Mouse (Mus musculus) spleen, embryonic (tissue): ENCODE data around the gene Slc1a7.

Experiments used
- CTCF ChIA-PET: fragments of 350-600 bp; sonication (Branson Sonifier 250); formaldehyde crosslinking; loops from one replicate; lab custom pipeline; 2022; lab: Charles Lee

The Slc1a7 gene

DNA sequence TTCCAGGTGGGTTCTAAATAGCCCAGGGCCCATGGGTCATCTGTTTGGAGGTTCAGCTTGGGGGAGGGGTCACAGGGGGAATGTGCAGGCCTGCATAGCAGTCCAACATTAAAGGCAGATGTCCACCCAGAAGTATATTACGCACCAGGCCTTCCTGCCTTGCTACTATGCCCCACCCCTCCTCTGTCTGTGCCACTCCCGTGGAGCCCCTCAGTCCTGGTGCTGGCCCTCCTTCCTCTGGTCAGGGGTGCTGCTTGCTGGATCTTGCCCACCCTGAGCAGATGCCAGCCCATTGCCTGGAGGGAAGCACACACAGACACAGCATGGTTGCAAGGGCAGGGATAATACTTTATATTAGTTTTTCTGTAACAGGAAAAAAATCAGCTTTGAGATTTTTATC is 46.3 kb downstream of the Slc1a7 start:
- CTCF ChIA-PET: interaction anchor here (0.6 kb wide), 1 partner anchor 65 kb away, joined by 5 read pairs; no protein-coding TSS in a partner anchor

DNA sequence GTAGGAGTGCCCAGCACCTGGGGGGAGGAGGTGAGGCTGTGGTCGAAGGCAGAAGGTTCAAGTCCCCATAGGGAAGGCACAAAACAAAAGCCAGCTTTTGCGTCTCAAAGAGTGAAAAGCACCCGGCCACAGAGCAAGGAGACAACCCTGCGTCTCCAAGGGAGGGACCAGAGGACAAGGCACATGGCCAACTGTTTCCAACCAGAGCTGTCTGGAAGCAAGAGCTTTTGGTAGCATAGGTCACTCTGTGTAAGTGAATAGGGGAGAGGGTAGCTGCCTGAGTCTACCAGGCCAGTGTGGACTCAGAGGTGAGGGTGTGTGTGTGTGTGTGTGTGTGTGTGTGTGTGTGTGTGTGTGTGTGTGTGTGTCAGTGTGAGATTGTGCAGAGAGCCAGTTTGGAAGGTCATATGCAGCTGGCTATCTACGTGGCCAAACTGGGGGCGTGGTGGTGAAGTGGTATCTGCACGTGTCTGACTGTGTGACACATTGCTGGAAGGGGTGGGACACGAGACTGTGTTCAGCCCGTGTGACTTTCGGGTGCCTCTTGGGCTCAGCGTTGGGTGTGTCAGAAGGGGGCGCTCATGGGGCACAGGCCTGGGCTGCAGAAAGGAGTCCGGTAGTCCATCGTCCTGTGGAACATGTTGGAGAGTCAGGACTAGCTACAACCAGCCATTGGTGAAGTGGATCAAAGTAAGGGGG is 47.1 kb downstream of the Slc1a7 start:
- CTCF ChIA-PET: no interaction called here

DNA sequence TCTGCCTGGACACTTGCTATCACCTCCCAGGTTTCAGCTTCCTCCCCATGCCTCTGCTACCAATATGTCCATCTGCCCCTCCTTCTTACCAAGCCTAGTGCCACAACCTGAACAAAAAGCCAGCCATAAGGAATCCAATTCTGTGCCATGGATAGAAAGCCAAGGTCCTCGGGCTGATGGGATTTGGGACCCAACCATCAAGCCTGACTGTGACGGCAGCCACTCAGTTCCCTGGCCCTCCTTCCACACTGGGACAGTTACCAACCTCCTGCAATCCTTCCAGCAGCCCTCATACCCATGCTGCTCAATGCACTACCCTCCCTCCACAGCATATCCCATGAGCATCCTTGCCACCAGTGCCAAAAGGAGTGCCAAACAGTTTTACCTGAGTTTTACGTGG is 48.2 kb downstream of the Slc1a7 start:
- CTCF ChIA-PET: no interaction called here

DNA sequence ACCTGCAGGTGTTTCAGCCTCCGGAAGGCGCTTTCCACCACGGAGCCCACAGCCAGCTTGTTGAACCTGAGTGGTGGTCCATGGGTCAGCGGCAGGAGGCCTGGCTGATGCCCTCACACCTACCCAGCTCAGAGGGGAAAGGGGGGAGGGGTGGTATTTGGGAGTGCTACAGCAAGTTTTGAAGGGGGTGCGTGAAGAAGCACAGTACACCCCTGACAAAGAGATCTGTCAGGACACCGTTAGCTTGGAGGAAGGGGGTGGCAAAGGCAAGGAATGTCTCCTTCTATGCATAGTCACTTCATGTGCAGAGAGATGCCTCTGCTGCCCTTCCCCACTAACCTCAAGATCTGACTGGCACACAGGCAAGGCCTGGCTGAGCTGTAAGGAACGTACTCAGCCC is 49.7 kb downstream of the Slc1a7 start:
- CTCF ChIA-PET: no interaction called here

DNA sequence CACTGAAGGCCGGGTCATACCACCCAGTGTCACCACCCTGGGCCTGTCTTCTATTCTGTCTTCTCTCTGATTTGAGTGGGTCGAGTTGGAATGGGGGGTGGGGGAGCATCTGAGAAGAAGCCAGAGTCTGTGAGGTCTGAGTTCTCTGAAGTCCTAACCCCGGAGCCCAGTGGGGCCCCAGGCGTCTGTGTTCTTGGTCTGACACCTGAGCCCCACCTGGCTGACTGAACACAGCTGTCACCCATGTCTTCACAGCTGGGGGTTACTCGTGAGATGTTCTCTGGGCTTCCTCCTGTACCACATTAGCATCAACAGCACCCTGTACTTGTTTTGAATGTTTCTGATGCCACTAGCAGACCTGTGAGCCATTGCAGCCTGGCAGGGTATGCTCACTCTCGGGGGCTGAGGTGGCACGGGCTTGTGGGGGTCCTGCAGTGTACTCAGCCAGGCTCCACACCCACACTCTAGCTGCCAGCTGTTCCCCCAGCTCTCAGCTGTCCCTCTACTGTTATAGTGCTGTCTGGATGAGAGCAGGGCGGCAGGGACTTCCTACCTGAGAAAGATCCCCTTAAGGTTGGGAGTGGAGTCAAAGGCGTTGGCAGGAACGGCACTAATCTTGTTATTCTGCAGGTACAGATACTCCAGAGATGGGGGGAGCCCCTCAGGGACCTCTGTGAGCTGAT is 50.2 kb downstream of the Slc1a7 start:
- CTCF ChIA-PET: no interaction called here

DNA sequence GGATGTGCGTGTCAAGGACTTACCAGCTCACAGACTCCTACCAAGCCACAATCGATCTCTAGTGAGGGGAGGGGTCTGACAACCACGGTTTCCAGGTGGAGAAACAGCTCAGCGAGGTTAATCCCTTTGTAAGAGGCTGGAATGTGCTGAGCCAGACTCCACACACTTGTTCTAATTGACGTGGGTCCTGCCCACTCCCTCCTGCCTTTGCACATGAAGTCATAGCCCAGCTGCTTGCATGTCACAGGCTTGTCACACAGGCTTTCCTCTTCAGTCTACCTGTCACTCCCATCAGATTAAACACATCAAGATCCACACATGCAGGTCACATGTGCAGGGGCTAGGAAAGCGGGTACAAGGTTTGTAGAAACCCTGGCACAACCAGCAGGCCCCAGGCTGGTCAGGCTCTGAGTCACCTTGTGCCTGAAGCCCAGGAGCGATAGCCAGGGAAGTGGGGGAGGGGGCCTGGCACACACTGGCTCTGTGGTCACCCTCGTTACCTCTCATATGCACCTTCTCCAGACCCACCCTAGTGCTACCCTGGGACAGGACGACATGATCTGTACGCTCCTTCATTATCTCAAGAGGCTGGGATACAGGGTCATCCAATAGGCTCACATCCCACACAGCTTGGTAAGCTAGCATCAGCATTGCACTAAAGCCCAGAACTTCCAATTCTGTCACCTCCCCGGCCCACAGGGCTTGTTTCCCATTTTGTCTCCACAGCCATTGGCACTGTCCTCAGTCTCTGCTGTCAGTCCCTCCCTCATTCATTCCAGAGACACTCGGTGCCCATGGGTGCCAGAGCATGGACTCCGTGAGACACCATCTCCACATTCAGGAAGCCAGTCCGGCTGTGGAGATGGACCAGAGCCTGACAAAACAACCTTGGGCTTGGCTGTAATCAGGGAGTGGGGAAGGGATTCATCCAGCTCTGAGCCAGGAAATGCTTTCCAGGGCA is 51.1 kb downstream of the Slc1a7 start:
- CTCF ChIA-PET: no interaction called here

DNA sequence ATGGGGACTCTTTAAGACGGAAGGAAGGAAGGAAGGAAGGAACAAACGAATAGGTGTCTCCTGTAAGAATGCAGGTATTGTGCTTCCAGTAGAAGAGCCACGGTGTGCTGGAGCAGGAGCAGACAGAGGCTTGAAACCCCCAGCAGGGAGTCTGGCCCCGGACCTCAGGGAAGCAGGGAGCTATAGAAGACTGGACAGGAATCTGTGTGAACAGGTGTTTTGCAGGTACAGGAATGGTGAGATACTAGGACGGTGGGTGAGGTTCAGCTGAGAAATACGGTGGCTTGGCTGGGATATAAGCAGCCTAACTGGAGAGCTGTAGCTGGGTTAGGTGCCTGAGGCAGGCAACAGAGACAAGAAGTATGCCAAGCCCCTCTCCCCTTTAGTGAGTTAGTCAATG is 52.0 kb downstream of the Slc1a7 start:
- CTCF ChIA-PET: no interaction called here

DNA sequence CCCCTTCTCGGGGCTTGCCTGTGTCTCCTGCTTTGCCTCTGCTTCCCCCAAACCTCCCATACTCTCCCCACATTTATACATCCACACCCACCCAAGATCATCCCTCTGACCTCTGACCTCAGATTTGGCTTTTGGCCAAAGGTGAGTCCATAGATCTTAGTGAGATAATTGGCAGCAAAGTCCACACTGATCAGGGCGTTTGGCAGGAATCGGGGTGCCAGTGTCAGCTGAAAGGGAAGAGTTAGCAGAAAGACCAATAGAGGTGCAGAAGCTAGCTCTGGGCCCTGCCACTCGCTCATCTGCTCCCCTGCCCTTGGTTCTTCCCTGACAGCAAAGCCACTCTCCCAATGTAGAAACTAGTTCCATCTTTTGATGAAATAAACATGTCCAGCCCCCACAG is 55.1 kb downstream of the Slc1a7 start:
- CTCF ChIA-PET: no interaction called here

DNA sequence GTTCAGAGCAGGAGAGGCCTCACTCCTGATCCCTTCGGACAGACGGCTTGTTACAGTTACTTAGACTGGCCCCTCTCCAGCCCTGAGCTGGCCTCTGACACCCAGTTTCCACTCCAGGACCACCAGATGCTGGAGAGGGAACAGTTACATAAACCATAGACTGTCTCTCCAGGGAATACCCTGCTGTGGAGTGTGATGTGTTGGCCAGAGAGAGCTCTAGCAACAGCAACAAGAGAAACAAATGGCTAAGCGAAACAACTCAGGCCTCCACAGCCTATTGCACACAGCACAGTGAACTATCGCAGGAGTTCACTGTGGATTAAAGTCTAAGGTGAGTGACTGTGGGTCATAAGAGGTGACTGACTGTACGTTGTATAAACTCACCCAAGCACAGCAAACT is 56.5 kb downstream of the Slc1a7 start:
- CTCF ChIA-PET: no interaction called here

DNA sequence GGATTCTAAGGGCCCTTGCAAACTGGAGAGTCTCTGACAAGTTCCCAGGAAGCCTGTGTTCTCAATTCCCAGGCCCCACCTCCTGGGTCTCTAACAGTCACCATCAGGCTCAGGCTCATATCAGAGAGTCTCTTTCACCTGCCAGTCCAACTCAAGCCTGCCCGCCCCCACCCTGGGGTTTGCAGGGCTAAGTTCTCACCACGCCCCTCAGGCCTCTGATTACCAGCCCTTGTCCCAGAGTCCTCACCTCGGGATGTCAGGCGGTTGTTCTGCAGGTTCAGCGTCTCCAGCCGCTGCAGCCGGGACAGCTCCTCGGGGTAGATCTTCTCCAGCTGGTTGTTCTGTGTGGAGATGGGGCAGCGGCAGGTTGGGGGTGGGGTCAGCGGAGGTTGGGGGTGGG is 57.1 kb downstream of the Slc1a7 start:
- CTCF ChIA-PET: no interaction called here

DNA sequence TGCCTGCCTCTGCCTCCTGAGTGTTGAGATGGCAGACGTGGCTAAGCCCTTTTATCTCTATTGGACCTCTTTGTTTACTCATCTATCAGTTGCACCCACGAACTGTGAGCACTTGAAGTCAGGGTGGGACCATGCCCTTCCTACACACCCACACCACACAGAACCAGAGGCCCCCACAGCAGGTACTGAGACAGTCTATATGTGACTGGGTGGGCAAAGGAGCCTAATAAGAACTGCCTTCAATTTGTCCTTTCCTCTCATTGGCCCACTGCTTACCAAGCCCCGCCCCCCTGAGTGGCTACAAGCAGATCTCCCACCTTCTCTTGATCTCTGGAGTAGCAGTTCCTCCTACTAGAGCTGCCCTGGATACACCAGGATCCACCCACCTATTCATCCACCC is 58.1 kb downstream of the Slc1a7 start:
- CTCF ChIA-PET: no interaction called here

DNA sequence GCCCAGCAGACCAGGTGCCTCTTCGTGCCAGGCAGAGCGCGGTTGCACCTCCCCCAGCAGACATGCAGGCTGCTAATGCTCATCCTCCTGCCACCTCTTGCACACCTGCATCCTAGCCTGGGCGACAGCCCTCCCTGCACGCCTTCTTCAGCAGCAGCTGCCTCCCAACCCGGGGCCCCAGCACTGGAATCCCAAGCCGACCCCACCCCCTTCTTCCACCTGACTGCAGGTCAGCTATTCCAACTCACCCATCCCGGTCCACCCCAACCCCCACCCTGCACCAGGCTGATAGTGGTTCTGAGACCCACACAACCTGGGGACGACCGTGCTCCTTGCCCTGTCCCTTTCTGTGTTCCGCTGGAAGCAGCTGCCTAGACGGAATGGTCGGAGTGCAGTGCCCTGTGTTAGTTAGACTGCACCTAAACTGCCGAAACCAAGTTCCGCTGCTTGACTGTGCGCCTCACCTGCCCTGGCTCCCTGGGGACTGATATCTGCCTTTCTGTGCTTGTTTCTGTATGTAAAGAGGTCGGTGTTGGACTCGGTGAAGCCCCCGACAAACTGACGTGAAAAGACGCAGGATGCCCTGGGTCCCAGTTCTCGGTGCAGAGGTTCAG is 62.9 kb downstream of the Slc1a7 start:
- CTCF ChIA-PET: no interaction called here

DNA sequence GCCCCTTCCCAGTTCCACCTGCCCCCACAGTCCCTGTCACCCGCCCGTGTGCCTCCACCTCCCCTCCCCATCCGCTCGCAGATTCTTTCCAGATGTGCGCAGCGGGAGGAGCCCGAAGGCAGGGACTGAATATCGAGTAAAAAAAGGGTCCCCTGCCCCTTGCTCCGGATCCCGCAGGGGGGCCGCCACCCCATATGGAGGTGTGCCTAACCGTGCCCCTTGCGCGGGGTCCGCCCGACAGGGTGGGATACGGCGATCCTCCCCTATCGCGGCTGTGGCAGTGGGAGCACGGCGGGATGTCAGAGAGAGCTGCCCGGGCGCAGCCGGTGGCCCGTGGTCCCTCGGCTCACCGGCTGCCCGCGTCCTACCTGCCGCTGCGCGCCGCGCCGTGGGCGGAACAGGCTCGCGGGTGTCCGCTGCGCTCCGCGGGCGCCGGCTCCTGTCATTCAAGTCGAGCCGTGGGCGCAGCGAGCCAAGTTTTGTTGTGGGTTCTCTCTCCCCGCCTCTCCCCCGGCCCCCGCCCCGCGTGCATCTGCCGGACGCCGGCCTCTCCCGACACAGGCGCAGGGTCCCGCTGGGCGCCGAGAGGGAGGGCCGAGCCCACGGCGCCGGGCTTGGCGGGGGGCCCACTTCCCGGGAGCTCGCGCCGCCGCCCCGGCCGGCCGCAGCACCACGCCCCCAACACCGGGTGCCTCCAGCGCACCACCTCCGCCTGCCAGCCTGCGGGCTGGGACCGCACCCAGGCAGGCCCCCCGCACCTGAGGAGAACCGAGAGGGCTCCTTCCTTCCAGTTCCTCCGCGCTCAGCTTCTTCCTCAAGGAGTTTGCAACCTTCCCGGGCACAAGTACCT is 63.6 kb downstream of the Slc1a7 start:
- CTCF ChIA-PET: no interaction called here

DNA sequence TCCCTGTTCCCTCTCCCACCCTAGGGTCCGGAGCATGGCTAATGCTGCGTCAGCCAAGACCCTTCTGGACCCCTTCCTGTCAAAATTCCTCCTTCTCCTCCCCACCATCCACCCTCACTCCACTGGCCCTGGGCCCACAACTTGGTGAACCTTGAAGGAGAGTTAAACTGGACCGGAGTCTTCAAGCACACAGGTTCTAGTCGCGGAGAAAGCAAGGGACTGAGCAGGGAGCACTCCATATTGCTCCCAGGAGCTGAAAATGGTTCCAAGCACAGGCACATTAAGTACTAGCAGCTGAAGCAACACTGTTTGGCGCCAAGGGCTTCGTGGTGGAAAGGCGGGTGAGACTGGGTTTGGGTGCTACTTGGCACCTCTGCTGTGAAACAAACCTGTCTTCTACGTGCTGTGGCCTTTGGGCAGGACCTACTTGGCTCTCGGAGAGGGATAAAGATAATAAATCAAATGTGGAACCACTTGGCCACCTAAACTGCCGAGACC is 64.3 kb downstream of the Slc1a7 start:
- CTCF ChIA-PET: no interaction called here

DNA sequence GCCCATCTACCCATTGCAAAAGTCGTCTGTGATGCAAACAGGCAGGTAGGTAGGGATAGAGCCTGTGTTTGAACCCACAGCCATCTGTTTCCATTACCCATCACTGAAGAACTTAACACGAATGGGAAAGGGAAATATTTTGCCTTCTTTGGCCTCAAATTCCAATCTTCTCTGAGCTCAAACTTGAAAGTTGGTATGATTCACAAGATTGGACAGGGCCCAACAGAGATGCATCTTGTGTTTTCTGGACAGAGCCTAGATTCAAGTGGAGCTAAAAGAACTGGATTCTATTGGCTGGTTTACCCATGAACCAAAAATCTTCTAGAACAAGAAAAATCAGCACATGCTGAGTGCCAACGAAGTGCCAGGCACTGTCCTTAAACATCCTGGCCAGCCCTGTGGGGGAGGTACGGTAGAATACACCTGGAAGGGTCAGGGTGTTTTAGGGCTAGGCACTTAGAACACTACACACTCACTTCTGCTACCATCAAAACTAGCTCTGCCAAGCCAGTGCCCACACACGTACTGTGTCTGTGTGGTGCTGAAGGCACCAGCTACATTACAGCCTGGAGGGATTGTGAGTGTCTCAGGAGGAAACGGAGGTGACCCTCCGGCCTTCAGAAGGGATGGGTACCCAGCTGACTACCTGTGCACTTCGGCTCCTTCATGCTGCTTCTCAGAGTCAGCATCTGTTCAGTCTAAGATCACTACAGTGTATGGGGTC is 65.1 kb downstream of the Slc1a7 start:
- CTCF ChIA-PET: no interaction called here

DNA sequence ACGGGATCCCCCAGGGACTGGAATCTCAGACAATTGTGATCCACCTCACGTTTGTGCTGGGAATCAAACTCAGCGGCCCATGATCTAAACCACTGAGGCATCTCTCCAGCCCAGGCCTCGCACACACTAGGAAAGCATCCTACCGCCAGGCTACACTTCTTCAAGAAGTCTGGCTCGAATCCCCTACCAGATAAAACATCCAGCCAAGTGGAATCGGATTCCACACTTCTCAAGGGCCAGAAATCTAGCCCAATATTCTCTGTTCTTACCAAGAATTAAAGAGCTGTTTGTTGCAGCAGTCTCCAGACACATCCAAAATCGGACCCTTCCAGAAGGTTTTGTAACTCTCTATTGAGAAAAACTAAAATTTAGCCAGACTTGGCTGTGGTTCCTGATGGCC is 68.9 kb downstream of the Slc1a7 start:
- CTCF ChIA-PET: no interaction called here

DNA sequence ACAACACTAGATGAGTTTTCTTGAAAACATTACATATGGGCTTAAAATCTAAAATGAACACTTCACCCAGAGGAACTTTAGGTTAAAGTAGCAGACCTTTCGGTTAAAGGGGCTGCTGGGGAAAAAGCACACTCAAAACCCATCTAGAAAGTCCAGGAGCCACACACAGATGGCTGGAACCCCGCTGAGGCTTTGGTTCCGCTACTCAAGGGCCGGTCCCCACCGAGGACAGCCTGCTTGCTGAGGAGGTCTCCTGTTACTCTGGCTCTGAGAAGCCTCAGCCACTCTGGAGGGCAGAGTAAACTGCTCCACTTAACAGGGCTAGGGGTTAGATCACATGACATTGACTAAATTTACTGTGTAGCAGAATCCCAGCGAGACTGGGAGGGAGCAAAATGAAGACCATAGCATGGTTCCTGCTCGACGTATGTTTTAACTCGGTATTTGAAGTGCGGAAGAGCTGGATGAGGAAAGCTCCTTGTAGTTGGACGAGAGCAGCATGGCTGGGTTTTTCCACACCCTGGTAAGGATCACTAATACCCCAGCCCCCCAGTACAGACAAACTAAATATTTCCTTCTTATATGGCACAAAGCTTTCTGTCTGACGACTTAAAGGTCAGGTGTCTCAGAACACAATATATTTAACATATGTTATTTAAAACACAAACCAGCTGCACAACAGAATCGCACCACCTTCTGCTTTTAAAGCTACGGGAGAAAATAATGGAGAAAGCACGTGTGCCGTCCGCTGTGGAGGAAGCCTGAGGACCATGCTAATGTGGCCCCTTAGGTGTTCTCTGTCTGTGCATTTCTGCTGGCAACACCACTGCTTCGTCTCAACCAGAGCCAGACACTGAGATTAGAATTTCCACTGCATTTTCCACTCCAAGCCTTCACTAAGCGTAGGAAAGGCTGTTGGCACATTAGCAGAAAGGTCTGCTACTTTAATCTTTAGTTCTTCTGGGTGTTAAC is 77.3 kb downstream of the Slc1a7 start:
- CTCF ChIA-PET: no interaction called here

DNA sequence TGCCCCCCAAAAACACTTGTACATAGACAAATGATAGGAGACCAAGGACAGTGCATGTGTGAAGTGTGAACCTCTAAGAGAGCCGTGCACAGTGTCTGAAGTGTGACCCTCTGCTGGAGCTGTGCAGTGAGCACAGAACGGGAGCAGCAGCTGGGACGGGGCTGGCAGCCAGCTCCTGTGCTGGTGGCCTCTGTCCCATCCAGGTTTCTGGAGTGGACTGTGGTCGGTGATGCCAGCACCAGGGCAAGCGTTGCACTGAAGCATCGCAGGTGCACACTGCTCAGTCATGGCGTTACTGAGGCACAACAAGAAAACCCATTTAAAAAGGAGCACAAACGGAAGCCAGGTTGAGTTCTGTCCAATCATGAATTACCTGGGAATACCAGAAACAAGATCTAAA is 78.0 kb downstream of the Slc1a7 start:
- CTCF ChIA-PET: no interaction called here

DNA sequence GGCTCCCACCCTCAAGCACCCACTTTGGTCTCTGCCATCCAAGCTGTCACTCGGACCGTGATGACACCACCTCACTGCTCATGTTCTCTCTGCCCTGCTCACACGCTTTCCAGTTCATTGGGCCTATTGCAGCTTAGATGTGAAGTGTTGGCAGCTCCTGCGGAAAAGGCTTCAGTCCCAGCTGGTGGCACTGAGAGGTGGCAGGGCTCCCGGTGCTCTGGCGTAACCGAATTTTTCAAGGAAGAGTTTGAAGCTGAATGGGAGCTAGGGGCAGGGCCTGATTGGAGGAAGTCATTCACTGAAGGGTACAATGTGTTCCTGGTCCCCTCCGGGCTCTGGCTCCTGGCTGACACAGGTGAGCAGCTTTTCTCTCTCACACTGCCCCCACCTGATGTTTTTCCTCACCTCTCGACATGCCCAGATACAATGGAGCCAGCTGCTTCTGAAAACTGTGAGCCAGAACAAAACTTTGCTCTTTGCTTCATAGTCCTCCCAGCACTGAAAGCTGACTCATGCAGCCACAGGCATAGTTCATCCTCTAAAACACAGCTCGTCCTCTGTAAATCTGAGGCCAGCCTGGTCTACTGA is 83.6 kb downstream of the Slc1a7 start:
- CTCF ChIA-PET: no interaction called here
